Mouse (Mus musculus): ENCODE measurements around the gene Bcar3. TPM values are rescaled to one million over a fixed set of nuclear protein-coding genes. Genes with fewer than 3 reads are reported as not detected.

Gene Bcar3
- total RNA-seq, 2 experiments from 2014 or later: 0.34 TPM; not detected in 1

DNA sequence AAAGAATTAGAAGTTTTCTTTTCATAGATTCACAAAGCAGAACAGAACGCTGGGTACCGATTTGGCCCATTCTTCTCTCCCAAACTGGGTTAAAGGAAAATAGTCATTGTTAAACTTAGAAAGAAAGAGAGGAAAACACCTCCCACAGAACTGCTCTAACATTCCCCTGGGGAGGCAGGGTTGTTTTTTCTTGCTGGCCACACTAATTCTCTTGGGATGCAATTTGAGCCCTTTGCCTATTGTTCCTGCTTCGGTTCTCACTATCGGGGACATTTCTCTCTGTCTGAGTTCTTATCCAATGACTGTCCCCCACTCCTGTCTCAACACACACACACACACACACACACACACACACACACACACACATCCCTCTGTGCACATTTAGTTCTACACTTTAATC, 39.6 kb downstream of the Bcar3 start:
- no peak for ATAC-seq (replicated peaks; ENCODE audit: low FRiP score, poor library complexity, severe bottlenecking)

DNA sequence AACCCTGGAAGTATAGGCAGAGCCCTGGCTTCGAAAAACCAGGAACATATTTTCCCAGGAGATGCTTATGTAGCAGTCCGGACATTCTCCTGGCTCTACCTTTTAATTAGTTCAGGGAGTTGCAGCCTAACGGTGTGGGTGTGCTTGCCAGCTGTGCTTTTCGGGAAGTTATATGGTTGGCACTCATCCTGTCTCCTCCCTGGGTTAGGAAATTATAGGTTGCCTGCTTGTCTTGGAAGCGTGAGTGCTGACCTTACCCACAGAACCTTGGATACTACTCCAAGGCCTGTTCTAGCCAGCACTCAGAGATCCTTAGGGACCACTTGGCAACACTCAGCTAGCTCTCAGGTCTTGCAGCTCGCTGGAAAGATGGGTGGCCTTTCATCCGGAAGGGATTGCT, 40.0 kb downstream of the Bcar3 start:
- ATAC-seq (replicated peaks; ENCODE audit: low FRiP score, poor library complexity, severe bottlenecking): no peak

DNA sequence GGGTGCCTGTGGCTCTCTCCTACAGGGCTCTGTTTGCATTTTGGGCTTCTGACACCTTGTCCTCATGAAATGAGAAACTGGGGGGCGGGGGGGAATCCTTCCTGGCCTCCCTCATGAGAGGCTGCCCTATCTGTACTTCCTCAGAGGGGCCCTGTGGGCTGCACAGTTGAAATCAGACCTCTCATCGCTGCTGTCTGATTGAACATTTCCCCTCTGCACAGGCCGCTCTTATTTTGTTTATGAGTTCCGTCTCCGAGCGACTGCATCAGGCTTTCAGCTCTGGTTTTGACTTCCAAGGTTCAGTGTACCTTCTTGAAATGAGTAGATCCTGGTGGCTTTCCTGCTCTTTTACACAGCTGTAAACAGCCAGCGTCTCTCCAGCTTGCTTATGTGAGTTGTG, 40.4 kb downstream of the Bcar3 start:
- no peak for ATAC-seq (replicated peaks; ENCODE audit: low FRiP score, poor library complexity, severe bottlenecking)

DNA sequence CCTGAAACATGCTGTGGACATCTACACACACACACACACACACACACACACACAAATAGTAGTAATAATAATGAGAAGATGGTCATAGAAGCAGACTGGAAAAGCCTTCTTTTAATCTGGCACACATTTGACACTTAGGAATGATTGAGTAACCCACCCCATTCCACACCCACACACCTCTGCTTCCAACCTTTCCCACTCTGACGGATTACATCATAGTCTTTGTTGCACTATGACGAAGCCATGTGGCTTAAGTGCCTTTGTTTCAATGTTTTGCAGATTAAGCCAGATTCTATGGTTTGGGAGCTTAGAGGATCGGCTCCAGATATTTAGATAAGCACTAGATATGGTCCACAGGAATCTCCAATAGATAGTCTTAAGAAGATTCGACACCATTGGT, 42.1 kb downstream of the Bcar3 start:
- no peak for ATAC-seq (replicated peaks; ENCODE audit: low FRiP score, poor library complexity, severe bottlenecking)

DNA sequence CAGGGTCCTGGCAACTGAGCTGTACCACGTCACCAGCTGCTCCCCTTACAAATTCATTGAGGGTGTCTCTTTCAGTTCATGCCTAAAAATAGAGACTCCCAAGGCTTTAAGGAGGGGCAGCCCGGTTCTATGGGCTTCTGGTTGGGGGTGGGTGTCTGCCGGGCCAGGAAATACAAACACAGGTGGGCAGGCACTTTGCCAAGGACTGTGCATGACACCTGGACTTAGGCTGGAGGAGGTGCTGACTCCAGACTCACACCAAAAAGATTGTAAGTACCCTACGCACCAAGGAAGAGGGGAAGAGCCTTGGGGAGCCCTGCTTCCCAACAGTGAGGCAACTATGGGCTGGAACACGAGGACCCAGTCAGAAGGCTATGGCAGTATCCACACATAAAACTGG, 44.1 kb downstream of the Bcar3 start:
- ATAC-seq (replicated peaks; ENCODE audit: low FRiP score, poor library complexity, severe bottlenecking): no peak

DNA sequence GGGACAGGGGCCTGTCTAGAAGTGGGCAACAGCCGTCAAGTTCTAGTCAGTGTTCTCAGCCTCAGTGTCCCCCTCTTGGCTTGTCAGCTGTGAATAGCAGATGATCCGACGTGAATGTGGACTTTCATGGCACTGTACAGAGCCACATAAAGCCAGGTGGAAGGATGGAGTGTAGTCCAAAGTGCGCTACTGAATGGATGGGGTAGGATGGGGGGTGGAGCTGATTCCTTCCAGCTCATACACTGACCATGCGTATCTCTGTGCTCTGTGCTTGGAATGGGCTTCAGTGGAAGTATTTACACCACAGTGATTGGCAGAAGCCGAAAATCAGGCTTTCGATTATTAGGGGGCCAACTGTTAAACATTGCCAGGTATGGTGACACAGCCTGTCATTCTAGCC, 45.0 kb downstream of the Bcar3 start:
- ATAC-seq (replicated peaks; ENCODE audit: low FRiP score, poor library complexity, severe bottlenecking): no peak

DNA sequence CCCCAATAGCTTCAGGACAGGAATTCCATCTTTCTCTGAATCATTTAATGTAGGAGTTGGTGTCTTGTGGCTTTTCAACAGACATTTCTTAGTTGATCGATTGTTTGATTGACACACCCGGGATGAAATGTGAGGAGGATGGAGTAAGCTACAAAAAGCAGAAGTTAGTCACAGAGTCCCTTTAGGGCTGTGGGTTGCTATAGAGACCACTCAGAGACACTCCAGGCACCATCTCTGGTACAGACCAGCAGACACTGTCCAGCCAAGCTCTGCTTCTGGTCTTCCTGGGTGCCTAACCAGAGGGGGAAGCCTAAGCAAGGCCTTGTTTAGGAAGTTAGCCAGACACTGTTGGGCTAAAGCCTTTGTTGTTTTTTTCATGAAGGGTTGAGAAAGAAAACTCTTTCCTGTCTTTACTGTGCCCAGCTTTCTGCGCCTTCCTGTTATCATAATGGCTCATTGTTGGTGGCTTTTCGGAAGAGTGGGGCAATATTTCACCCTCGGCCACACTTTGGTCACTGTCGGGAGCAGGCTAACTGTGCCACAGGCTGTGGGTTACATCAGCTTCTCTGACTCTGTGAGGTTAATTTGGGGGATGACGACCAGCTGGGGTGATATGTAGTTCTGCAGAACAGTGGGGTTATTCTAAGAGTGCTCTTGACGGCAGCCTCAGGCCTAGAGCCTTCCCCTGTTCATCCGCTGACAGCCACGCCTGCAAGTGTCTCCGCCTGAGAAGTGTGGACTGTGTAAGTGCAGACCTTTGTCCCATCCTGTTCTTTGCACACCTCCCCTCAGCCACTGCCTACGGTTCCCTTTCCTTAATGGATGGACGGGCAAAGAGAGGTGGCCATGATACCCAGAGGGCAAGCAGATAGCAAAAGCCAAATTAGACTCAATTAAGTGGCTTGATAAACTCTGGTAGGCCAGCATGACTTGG, 46.5 kb downstream of the Bcar3 start:
- ATAC-seq (replicated peaks; ENCODE audit: low FRiP score, poor library complexity, severe bottlenecking): no peak

DNA sequence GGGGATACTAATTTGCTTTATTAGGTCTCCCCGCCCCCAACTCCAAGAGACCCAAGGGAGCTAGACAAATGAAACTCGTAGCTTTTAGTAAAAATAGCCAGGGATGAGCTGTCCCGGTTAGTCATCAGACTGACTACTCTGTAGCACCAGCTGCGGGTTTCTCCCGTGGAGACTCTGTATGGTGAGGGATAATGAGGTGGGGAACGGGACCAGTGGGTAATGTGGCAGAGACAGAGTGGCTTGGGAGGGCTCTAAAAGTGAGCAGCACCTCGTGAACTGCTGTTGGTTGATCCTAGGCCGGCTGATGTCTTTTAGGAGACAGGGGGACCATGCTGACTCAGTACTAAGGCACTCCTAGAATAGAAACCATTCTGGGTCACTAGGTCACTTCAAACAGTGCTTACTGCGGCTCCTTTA, 49.5 kb downstream of the Bcar3 start:
- no peak for ATAC-seq (replicated peaks; ENCODE audit: low FRiP score, poor library complexity, severe bottlenecking)

DNA sequence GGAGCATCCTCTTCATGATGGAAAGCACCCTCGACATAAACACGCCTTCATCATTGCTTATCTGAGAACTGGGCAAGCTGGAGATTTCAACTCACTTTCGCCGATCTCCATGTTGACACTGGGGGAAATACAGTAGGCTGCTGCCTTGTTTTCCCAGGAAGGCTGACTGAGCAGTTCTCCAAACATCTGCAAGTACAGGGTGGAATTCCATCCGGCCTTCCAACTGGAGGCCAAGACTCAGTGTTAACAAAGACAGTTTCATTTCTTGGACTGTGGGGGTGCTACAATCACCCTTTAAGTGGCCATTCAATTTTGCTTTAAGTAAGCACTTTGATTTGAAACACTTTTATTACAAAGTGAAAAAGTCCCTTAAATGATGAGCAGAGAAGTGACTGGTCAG, 50.4 kb downstream of the Bcar3 start:
- no peak for ATAC-seq (replicated peaks; ENCODE audit: low FRiP score, poor library complexity, severe bottlenecking)

DNA sequence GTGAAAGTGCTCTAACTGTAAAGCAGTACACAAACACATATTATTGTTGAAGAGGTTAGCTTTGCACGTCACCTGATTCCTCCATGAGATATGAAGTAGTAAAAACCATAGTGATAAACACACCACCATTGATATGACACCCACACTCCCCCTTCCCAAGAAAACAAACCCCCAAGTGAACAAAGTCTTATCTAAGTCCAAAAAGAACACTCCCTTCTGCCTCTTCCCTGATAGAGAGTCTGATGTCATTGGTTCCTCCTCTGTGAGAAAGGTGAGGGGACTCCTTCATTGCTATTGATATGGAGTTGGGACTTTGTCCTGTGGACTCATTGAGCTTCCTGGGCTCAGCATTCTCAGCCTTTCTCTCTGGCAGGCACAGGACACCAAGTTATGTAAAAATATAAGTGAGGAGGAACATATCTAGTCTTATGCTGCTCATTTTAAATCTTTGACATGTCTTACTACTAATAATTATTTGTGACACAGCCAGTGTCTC, 52.1 kb downstream of the Bcar3 start:
- ATAC-seq (replicated peaks; ENCODE audit: low FRiP score, poor library complexity, severe bottlenecking): no peak

DNA sequence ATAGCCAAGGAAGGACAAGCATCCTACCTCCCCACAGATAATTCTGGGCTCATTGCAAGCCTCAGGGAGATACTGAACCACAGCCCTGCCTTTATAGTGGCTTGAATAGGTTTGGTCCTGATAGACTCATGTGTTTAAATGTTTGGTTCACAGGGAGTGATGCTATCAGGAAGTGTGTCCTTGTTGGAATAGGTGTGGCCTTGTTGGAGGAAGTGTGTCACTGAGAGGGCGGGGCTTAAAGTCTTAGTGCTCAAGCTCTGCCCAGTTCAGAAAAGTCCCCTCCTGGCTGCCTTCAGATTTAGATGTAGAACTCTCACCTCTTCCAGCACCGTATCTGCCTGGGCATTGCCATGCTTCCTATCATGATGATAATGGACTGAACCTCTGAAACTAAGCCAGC, 52.7 kb downstream of the Bcar3 start:
- no peak for ATAC-seq (replicated peaks; ENCODE audit: low FRiP score, poor library complexity, severe bottlenecking)

DNA sequence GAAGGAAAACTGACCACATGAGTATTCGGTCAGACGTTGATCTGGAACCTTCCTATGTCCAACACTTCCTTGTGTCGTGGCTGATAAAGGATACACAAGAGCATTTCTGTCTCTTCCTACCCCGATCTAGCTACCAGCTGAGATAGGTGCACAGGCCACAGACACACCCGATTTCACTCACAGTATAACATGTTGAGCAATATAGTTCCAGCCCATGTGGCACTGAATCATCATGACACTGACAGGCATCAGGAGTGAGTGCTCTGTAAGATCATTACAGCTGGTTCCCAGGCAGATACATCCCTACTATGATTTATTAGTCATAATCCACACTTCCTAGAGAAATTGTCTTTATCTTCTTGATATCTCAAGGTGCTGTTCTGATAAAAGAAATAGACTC, 54.7 kb downstream of the Bcar3 start:
- no peak for ATAC-seq (replicated peaks; ENCODE audit: low FRiP score, poor library complexity, severe bottlenecking)

DNA sequence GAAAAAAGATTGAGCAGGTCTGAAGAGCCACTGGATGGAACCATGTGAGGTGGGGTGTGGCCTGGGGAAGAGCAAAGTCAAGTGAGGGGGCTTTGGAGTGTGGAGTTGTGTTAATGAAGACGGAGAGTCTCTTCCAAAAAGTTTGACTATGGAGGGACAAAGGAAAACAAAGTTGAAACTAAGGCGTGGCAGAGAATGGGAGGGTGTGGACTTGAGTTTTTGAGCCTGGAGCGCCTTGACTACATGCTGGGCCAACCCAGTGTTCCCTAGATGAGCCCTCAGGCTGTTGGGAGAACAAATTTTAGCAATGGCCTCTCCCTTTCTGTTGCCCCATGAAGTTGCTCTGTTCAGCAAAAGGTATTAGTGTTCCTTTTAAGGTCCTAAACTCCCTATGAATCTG, 58.9 kb downstream of the Bcar3 start:
- ATAC-seq (replicated peaks; ENCODE audit: low FRiP score, poor library complexity, severe bottlenecking): no peak

DNA sequence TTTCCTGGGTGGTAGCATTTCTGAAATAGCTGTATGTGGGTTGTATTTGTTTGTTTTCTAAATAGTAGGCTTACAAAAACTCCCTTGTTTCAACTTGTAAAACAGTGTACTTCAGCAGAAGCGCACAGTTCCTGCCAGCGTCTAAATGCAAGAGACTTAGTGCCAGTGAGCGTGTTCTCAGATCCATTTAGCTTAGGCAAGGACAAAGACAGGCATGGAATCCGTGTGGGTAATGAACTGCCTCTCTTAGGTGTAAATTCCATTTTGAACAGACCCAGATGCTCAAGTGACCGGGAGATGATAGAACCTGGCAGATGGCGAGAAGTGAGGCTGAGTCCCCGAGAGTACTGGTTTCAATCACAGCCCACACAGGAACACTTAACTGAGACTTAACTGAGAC, 65.5 kb downstream of the Bcar3 start:
- no peak for ATAC-seq (replicated peaks; ENCODE audit: low FRiP score, poor library complexity, severe bottlenecking)

DNA sequence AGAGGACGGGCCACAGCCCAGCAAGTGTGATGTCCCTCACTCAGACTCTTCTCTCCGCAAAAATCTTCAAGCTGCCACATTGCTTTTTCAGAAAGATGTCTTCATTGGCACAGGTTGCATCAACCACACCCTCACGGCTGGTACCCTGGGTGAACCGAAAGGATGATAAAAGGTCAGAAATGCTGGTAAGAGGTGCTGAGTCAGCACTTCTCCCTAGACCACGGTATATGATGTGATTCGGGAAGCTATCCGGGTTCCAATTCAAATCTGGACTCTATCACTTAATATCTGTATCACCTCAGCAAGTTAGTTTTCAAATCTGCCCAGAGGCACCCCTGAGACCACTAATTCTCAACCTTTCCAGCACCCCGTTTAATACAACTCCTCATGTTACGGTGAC, 66.0 kb downstream of the Bcar3 start:
- ATAC-seq (replicated peaks; ENCODE audit: low FRiP score, poor library complexity, severe bottlenecking): no peak

DNA sequence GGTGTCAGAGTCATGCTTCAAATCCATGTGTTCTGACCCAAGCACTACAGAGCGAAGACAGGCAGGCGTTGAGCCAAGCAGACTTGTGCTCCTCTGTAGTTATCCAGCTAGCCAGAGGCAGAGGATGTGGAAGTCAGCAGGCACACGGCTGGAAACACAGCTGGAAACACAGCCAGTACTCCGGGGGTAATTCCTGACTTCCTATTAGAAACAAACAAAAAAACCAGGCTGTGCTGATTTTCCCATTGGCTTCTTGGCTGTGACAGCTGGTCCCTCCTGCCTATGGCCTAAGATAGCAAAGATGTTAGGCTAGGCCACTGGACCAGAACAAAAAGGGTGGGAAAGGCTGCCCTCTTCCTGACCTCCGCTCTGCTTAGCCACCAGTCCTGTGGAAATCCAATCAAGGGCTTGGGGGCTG, 66.8 kb downstream of the Bcar3 start:
- ATAC-seq (replicated peaks; ENCODE audit: low FRiP score, poor library complexity, severe bottlenecking): no peak

DNA sequence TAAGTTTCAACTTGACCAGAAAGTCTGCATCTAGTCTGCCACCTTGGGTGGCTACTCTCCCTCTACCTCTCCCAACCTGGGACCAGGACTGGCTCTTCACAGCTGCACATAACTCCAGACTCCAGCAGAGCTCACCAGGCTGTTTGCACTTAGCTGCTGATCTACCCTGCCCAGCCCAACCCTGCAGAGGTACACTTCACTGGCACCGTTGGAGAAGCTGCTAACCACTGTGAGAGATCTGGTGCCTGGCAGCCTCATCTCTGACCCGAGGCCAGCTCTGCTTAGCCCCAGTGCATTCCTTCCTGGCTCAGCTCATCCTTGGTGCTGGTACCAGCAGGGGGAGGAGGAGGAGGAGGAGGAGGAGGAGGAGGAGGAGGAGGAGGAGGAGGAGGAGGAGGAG, 68.8 kb downstream of the Bcar3 start:
- ATAC-seq (replicated peaks; ENCODE audit: low FRiP score, poor library complexity, severe bottlenecking): no peak

DNA sequence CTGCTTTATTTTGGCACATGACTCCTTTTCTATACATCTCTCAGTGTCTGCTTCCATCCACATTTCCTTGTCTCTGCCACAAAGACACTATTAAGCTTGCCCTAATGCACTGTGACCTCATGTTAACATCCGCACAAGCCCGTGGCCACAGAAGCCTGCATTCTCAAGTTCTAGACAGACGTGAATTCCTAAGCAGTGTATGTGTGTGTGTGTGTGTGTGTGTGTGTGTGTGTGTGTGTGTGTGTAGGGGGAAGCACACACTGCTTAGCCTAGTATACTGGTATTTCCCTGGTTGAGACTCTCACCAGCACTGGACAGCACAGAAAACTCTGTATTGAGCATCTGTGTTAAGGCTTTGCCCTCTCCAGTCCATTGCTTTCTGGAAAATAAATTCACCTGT, 70.6 kb downstream of the Bcar3 start:
- ATAC-seq (replicated peaks; ENCODE audit: low FRiP score, poor library complexity, severe bottlenecking): no peak

DNA sequence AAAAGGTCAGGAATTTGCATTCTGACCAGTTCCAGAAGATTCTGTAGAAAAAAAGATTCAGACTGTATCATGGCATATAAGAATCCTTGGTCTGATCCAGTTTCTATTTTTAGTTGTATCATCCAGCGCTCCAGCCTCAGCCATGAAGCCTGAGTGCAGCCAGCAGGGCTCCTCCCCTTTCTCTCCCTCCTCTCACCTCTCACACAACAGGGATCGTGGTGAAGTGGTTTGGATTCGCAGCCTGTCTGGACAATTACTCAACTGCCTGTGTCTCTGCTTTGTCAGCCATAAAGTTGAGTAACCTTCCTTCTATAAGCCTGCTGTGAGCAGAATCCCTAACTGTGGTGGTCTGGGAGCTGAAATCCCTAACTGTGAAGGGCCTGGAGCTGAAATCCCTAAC, 71.4 kb downstream of the Bcar3 start:
- no peak for ATAC-seq (replicated peaks; ENCODE audit: low FRiP score, poor library complexity, severe bottlenecking)

DNA sequence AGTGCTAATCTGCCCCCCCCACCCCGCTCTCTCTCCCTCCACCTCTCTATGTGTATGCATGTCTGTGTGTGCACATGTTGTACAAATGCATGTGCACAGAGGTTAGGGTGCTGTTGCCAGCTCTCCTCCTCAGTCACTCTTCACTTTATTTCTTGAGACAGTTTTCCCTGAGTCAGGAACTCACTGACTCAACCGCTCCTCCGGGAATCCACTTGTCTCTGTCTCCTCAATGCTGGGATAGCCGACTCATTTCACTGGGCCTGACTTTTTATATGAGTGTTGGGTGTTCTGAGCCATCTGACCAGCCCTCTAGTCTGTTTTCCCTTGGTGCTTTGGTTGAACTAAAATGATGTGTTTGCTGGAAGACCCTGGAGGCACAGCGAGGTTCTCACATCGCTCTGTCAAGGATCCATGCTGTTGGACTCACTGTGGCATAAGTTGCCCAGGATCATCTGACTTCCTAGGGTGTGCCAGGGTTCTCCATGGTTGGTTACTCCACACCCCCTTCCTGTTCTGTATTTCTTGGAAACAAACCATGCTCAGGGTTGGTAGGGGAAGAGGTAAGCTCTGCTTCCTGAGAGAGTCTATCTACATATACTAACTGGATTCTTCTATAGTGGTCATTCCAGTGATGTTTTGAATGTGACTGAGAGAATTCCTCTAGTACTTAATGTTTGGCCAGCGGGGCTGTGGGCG, 77.9 kb downstream of the Bcar3 start:
- no peak for ATAC-seq (replicated peaks; ENCODE audit: low FRiP score, poor library complexity, severe bottlenecking)

DNA sequence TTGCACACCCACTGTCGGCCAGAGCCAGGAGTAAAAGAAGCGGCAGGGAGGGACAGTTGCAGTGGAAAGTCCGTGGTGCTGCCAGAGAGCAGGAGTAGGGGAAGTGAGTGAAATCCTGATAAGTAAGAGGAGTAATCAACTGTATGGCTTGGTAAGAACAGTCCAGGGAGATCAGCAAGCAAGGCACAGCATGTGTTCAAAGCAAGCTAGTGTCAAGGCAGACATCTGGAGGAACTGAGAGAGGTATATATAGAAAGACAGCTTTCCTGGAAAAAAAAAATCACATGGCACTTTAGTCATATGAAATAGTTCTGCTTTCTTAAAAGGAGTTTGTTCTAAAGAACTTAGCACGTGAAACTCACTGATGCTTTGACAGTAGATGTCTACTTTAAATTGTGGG, 78.7 kb downstream of the Bcar3 start:
- ATAC-seq (replicated peaks; ENCODE audit: low FRiP score, poor library complexity, severe bottlenecking): no peak
